Mouse (Mus musculus): ENCODE results near the gene Gm20870. TPM values are rescaled to one million over a fixed set of nuclear protein-coding genes. Genes with fewer than 3 reads are reported as not detected.
"Not testable (repeated sequence)": the region's sequence is repeated elsewhere in the genome, so short reads cannot be mapped to it uniquely, and the experiment has no call there.

Gm20870 gene
- total RNA-seq (2021), result not detected

GRCm38 (mm10) chrY:71691743-71692142 lies at the start of gene Gm20870:
Gene Gm20870, plus strand, starts transcription at chrY:71692043.
- not testable (repeated sequence) for DNase-seq

Other genes starting within 250 kb of the Gm20870 start
- gene Gm20869, start 222.6 kb upstream of the Gm20870 start, total RNA-seq (2021), result not detected

Measured in heart, postnatal 4 days (tissue).